Mouse (Mus musculus): Measurements from ENCODE around the gene Galk2.

Gene Galk2

DNA sequence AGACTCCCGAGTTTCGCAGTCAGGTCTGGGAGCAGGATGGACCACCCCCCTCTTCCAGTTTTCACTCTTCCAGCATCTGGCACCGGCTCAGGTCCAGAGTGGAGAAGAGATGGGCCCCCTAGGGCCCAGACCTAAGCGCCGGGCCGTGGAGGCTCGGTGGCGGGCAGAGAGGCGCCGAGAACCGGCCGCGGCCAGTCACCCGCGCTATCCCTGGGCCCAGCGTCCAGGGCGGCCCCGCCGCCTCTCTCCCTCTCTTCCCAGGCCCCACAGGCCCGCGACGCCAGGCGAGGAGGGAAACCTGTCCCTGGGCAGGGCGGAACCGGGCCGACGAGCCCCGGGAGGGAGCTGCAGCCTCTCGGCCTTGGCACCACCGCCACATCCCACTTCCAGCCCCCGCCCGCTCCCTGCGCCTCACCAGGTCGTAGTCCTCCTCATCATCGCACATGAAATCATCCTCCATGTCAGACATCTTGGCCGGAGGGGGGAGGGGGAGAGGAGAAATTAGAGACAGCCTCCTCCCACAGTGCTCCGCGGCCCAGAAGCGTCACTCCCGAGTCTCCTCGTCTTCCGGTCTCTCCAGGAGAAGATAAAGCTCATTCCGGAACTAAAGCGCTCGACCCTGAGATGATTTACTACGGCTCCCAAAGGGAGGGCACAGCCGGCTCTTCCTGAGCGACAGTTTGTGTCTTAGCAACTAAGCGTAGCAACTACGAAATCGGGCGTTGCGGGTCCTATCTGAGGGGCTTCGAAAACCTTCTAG lies at the start of gene Galk2, which contains the start of gene Cops2:
Galk2 (plus strand) TSS at position 589 of the 760 bp plus-strand sequence.
Cops2 (minus strand) TSS at position 619 of the 760 bp plus-strand sequence.
- peak; percentile 95 for DNase-seq (ENCODE audit: low spot score)

- no peak for DNase-seq (ENCODE audit: low spot score)
Measured at GRCm38 (mm10) chr2:125809551-125809950, 49.4 kb upstream of the Galk2 start.

DNA sequence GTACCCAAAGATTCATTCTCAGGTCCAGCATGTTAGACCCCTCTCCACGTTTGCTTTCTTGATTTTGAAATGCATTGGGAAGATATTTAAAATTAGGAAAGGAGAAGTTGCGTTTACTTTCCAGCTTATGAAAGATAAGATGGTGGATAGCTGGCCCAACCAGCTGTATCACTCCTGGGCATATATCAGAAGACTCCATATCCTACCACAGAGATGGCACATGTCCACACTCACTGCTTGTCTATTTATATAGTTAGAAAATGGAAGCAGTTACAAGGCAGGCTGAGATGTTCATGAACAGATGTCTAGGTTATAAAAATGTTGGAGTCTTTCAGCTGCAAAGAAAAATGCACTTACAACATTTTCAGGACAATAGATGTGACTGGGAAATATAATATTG lies 47.6 kb upstream of the Galk2 start:
- no peak for DNase-seq (ENCODE audit: low spot score)

GRCm38 (mm10) chr2:125813972-125814595 lies 44.8 kb upstream of the Galk2 start:
- DNase-seq (ENCODE audit: low spot score) = no peak

GRCm38 (mm10) chr2:125820397-125820796 lies 38.5 kb upstream of the Galk2 start:
- DNase-seq (ENCODE audit: low spot score) = no peak

- no peak for DNase-seq (ENCODE audit: low spot score)
Measured at GRCm38 (mm10) chr2:125826201-125826600, 32.7 kb upstream of the Galk2 start.

DNA sequence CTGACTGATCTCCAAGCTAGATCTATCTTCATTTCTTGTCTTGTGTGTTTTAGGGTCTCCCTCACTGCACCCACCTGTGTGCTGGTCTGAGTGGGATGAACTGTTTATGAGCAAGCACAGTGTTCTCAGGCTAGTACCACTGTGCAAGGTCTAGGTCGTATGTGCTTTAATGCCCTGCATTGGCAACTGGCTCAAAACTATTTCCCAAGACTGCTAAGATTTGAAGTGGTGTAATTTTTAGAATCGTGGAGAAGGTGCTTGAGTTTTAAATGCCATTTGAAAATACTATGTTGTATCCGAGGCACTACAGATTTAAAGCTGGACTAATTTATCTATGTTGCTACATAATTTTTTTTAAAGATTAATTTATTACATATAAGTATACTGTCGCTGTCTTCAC lies 31.0 kb upstream of the Galk2 start:
- no peak for DNase-seq (ENCODE audit: low spot score)

DNA sequence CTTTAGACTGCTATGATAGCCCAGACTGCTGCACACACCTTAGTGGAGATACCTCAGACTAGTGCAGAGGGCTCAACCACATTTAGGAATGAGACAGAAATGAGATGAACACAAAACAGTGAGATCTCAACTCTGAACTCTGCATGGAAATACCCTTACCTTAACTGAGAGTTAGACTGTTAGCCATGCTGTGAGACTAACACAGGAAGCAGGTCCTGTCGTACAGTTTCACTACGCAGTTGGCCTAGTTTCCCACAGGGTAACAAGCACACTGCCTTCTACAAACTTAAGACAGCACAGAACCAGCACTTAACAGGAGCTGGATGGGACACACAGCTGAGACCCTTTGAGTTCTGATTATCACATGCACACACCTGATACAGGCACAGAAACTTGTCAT lies 29.0 kb upstream of the Galk2 start:
- no peak for DNase-seq (ENCODE audit: low spot score)

GRCm38 (mm10) chr2:125838091-125838490 lies 20.8 kb upstream of the Galk2 start:
- no peak for DNase-seq (ENCODE audit: low spot score)

DNA sequence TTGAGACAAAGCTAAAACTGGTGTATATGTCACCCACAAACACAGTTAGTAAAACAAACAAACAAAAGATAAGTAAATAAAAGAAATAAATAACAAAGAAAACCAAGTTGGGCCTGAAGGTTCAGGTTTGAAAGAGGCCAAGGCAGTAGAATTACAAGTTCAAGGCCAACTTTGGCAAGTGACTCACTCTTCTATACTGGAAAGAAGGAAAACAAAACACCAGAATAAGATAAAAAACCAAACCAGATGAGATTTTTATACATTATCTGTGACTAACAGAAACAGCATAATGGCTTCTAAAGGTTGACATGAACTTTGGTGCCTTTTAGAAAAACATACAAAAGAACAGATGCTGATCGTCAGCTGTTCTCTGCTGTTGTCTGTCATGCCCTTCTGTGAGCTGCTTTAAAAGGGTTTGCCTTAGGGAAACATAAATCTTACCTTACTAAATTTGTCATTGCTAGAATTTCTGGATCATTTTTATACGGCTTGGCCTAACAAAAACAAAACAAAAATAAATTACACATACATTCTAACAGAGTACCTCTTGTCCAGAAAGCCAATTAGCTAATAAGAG lies 20.1 kb upstream of the Galk2 start:
- DNase-seq (ENCODE audit: low spot score) = no peak

DNA sequence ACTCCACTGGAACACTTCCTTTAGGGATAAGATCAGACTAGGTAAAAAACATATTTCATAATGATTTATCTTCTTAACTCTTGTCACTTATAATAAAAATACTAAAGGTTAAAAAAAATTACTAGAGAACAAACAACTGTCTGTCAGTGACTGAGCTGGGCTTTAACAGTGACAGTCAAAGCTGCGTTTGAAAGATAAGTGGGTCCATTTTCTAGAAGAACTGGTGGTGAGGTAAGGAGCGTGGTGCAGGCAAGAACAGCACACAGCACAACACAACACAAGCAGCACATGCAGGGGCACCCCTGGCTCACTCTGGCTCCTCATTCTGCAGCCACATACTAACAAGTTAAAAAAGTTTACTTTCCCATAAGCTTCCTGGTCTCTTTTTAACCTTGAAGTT lies 7.7 kb upstream of the Galk2 start:
- DNase-seq (ENCODE audit: low spot score) = no peak

GRCm38 (mm10) chr2:125857707-125858106 lies 1.2 kb upstream of the Galk2 start:
- no peak for DNase-seq (ENCODE audit: low spot score)

DNA sequence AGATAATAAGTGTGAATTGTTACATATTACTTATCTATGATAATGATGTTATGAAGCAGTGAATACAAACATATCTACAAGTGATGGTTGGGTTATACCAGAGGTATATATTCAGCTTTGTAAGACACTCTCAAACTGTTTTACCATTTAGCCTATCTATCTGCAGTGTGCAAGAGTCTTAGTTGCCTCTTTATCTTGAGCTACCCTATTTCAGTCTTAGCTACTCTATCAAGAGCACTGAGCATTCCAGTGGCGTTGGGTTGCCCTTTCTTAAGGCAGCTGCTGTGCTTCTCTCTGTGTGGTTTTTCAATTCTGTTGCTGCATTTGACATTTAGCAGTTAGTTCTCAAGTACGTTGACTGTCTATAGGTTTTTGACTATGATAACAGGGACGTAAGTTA lies 4.9 kb downstream of the Galk2 start:
- DNase-seq (ENCODE audit: low spot score) = no peak

GRCm38 (mm10) chr2:125864551-125864950 lies 5.6 kb downstream of the Galk2 start:
- no peak for DNase-seq (ENCODE audit: low spot score)

GRCm38 (mm10) chr2:125865585-125865984 lies 6.7 kb downstream of the Galk2 start:
- no peak for DNase-seq (ENCODE audit: low spot score)

- DNase-seq (ENCODE audit: low spot score) = peak; percentile 76
Measured at GRCm38 (mm10) chr2:125866058-125866740, 7.3 kb downstream of the Galk2 start.

DNA sequence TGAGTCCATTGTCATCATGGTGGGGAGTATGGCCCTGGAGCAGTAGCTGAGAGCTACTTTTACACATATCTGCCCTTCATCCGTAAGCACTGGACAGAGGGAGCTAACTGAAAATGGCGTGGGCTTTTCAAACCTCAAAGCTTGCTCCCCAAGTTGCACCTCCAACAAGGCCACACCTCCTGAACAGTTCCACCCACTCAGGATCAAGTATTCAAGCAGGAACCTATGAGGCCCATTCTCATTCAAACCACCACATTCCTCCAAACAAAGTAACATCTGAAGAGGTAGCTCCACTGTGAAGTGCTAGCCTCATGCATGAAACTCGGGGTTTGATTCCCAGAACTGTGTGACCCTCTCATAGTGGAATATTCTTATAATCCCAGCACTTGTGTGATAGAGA lies 9.4 kb downstream of the Galk2 start:
- DNase-seq (ENCODE audit: low spot score) = no peak

GRCm38 (mm10) chr2:125870159-125870558 lies 11.2 kb downstream of the Galk2 start:
- no peak for DNase-seq (ENCODE audit: low spot score)

GRCm38 (mm10) chr2:125885891-125886576 lies 27.1 kb downstream of the Galk2 start:
- no peak for DNase-seq (ENCODE audit: low spot score)

GRCm38 (mm10) chr2:125893096-125893495 lies 34.2 kb downstream of the Galk2 start:
- no peak for DNase-seq (ENCODE audit: low spot score)

- no peak for DNase-seq (ENCODE audit: low spot score)
Measured at GRCm38 (mm10) chr2:125895099-125895498, 36.2 kb downstream of the Galk2 start.

- DNase-seq (ENCODE audit: low spot score) = no peak
Measured at GRCm38 (mm10) chr2:125896355-125896754, 37.4 kb downstream of the Galk2 start.
